Mouse (Mus musculus) stomach, embryonic 14.5 days (tissue): ENCODE results near the gene Cdh23. TPM values are rescaled to one million over a fixed set of nuclear protein-coding genes. Genes with fewer than 3 reads are reported as not detected.

Experiments used
- ATAC-seq: fragments of 200-750 bp; cut with Nextera tagmentation; 2 replicates; pipeline ENCODE4 v1.8.0; 2017; ENCODE audit warnings: low read depth, moderate TSS enrichment; ENCODE audit not compliant: insufficient number of reproducible peaks, insufficient read depth, low FRiP score
- H3K27ac ChIP-seq: fragments of 300-500 bp; sonication (generic); 2 replicates; pipeline ENCODE4 v1.5.1; 2014; ENCODE audit warnings: mild to moderate bottlenecking, low read length, moderate library complexity, mixed read lengths
- H3K27me3 ChIP-seq: fragments of 300-500 bp; sonication (generic); 2 replicates; pipeline ENCODE4 v1.6.1; 2014; ENCODE audit warnings: low read length, control low read depth, mixed read lengths; ENCODE audit not compliant: control insufficient read depth, insufficient read depth
- H3K36me3 ChIP-seq: fragments of 300-500 bp; sonication (generic); 2 replicates; pipeline ENCODE4 v1.6.1; 2014; ENCODE audit warnings: mild to moderate bottlenecking, control low read depth, low read length, moderate library complexity, mixed read lengths; ENCODE audit not compliant: control insufficient read depth, insufficient read depth
- H3K4me1 ChIP-seq: fragments of 300-500 bp; sonication (generic); 2 replicates; pipeline ENCODE4 v1.6.1; 2014; ENCODE audit warnings: low read length, control low read depth, mixed read lengths; ENCODE audit not compliant: control insufficient read depth, insufficient read depth
- H3K4me2 ChIP-seq: fragments of 300-500 bp; sonication (generic); replicated peaks from 2 replicates; pipeline ENCODE4 v1.6.1; 2014; ENCODE audit warnings: low read depth, low read length, control low read depth
- H3K4me3 ChIP-seq: fragments of 300-500 bp; sonication (generic); 2 replicates; pipeline ENCODE4 v1.5.1; 2014; ENCODE audit warnings: low read depth, low read length, control low read depth
- H3K9ac ChIP-seq: fragments of 300-500 bp; sonication (generic); replicated peaks from 2 replicates; pipeline ENCODE4 v1.6.1; 2014; ENCODE audit warnings: low read depth, mild to moderate bottlenecking, control low read depth, low read length, moderate library complexity, mixed read lengths
- H3K9me3 ChIP-seq: fragments of 300-500 bp; sonication (generic); 2 replicates; pipeline ENCODE4 v1.6.1; 2016; ENCODE audit warnings: low read depth, low read length, control low read depth; ENCODE audit not compliant: control insufficient read depth
- WGBS: fragments of 180-500 bp; shearing (Covaris S2); extraction: QIAGEN DNeasy Blood & Tissue Kit; methylation state at CpG from one replicate; pipeline ENCODE4 v1.1.7; 2014; 5-methylcytosine and 5-hydroxymethylcytosine counted together
- polyA plus RNA-seq: library from polyadenylated mRNA; unstranded; fragments of >200 nt; fragmentation: Nextera tagmentation; extraction: Ambion mirVana; gene quantifications from 2 replicates; pipeline ENCODE4 v1.2.1, GENCODE M21; 2014

Cdh23 gene
- polyA plus RNA-seq, 1 experiment from 2014 or later: 0.71 TPM

GRCm38 (mm10) chr10:60257261-60257825 lies 438.9 kb downstream of the Cdh23 start:
- H3K36me3 ChIP-seq: no peaks in the 10 kb centered on the region
- H3K27me3 ChIP-seq: no peaks in the 10 kb centered on the region
- no peak overlapping the region for H3K4me2 ChIP-seq
- no peaks in the 10 kb centered on the region for H3K9me3 ChIP-seq
- 60% methylated on average over 16 of the region's 16 CpGs for WGBS
- H3K4me1 ChIP-seq: peaks cover 4% of the 10 kb centered on the region; the same call in 1 of the 2 replicates
- H3K9ac ChIP-seq: no peak overlapping the region
- H3K4me3 ChIP-seq: no peak overlapping the region
- H3K27ac ChIP-seq: no peak overlapping the region
- no peak for ATAC-seq

DNA sequence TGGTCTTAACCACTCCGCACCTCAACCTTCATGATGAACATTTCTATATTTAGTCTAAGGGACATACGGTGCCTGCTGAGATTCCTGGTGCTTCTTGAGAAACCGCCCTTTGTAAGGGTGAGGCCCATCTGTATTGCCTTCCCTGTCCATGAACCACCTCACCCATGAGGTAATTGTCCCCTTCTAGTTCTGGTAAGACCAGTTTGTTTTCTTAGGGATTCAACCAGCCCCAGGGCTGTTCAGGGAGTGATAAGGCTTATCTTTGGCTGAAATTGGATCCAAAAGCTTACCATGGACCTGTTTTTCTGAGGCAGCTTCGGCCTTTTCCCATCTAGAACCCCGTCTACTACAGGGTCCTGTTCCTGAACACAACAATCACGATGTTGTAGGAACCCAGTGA lies 440.2 kb downstream of the Cdh23 start:
- Histone ChIP-seq H3K9me3 (no peaks in the 10 kb centered on the region), H3K4me3 (no peak overlapping the region), H3K27me3 (no peaks in the 10 kb centered on the region), H3K27ac (no peak overlapping the region), H3K4me2 (no peak overlapping the region), H3K4me1 (no peaks in the 10 kb centered on the region), H3K9ac (no peak overlapping the region), H3K36me3 (no peaks in the 10 kb centered on the region)
- 71% methylated on average over 6 of the region's 6 CpGs for WGBS
- ATAC-seq: no peak

Other genes starting within 250 kb of the Cdh23 start
- 8.5 TPM in 2 replicates for gene Slc29a3, start 56.3 kb upstream of the Cdh23 start, polyA plus RNA-seq
- 4.2 and 4.4 TPM in 2 replicates for gene Unc5b, start 135.1 kb upstream of the Cdh23 start, polyA plus RNA-seq